Mouse (Mus musculus): ENCODE measurements at regions not wholly inside any gene's neighbourhood (a gene's known extent, or its start where the extent isn't known, plus 50 kb on each side); places are given as distances from the start of the nearest gene placed in this dataset.

DNA sequence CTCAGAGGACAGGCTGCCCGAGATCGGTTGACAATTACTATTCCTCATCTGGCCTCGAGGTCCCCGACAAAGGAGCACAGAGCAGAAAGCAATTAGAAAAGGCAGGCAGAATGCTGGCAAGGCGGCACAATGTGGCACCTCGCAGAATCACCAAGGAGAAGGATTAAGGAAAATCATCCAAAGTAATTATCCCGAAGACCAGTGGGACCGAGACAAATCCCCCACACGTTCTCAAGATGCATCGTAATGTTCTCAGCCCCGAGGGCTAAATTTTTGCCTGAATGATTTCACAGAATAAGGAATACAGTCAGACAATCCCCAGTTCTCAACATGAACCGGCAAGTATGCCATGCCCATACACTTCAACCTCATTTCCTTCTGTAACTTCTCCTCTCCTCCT, 144.1 kb downstream of the Rchy1 start:
- TF ChIP-seq EP300 (IDR thresholded peaks at IDR 0.05; ENCODE audit: low read depth) (no peak), CTCF (IDR thresholded peaks at IDR 0.05; ENCODE audit: low read depth) (no peak)
- Histone ChIP-seq H3K27me3 (ENCODE audit: control insufficient read depth, insufficient read depth, low read length) (no peaks in the 10 kb centered on the region), H3K4me1 (replicated peaks; ENCODE audit: control insufficient read depth in 2 of 2, insufficient read depth in 2 of 2, low read length in 1 of 2) (peaks cover 0 to 5% of the 10 kb centered on the region in 2 experiments; a peak in 2 of 4 replicates), H3K27ac (no peak overlapping the region), H3K9me3 (ENCODE audit: control insufficient read depth, low read length) (no peaks in the 10 kb centered on the region), H3K9ac (replicated peaks) (no peak overlapping the region), H3K4me3 (ENCODE audit: insufficient read depth in 1 of 2, low read depth in 2 of 2, low read length in 2 of 2) (no peak overlapping the region), H3K4me2 (ENCODE audit: low read depth) (no peak overlapping the region), H3K36me3 (replicated peaks; ENCODE audit: control insufficient read depth, insufficient read depth, low read depth) (no peaks in the 10 kb centered on the region)
- no peak for ATAC-seq (ENCODE audit: insufficient read depth)
- no peak for DNase-seq (ENCODE audit: low read depth in 3 of 3, low spot score in 3 of 3)
- WGBS (ENCODE audit: insufficient replicate concordance): 79% methylated on average over 12 of the region's 12 CpGs

DNA sequence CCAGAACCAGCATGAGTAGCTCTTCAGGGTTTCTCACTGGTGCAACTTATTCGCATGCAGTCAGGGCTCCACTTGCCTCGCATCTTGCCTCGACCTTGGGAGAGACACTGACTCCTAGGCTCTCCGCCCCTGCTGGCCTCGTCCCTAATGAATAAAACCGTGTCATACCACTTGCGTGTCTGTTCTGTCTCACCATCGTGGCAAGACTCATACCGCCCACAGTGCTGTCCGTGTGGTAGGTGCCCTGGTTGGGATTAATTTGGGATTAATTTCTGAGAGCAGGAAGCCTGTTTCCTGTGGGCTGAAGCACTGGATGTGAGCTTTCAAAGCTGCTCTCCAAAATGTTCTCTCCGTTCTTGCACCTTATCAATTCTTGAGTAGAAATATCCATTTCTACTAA, 144.7 kb downstream of the Rchy1 start:
- no peak overlapping the region for H3K9ac ChIP-seq (replicated peaks)
- no peaks in the 10 kb centered on the region for H3K9me3 ChIP-seq (ENCODE audit: control insufficient read depth, low read length)
- no peak overlapping the region for H3K4me3 ChIP-seq (ENCODE audit: insufficient read depth in 1 of 2, low read depth in 2 of 2, low read length in 2 of 2)
- ATAC-seq (ENCODE audit: insufficient read depth): no peak
- H3K27ac ChIP-seq: no peak overlapping the region
- no peak overlapping the region for H3K4me2 ChIP-seq (ENCODE audit: low read depth)
- WGBS (ENCODE audit: insufficient replicate concordance): 73% methylated on average over 11 of the region's 11 CpGs
- no peaks in the 10 kb centered on the region for H3K27me3 ChIP-seq (ENCODE audit: control insufficient read depth, insufficient read depth, low read length)
- H3K36me3 ChIP-seq (replicated peaks; ENCODE audit: control insufficient read depth, insufficient read depth, low read depth): no peaks in the 10 kb centered on the region
- H3K4me1 ChIP-seq (replicated peaks; ENCODE audit: control insufficient read depth in 2 of 2, insufficient read depth in 2 of 2, low read length in 1 of 2): peaks cover 0 to 5% of the 10 kb centered on the region in 2 experiments; a peak in 2 of 4 replicates
- DNase-seq (ENCODE audit: low read depth in 3 of 3, low spot score in 3 of 3): no peak
- no peak for TF ChIP-seq EP300 (IDR thresholded peaks at IDR 0.05; ENCODE audit: low read depth)
- TF ChIP-seq CTCF (IDR thresholded peaks at IDR 0.05; ENCODE audit: low read depth): no peak

DNA sequence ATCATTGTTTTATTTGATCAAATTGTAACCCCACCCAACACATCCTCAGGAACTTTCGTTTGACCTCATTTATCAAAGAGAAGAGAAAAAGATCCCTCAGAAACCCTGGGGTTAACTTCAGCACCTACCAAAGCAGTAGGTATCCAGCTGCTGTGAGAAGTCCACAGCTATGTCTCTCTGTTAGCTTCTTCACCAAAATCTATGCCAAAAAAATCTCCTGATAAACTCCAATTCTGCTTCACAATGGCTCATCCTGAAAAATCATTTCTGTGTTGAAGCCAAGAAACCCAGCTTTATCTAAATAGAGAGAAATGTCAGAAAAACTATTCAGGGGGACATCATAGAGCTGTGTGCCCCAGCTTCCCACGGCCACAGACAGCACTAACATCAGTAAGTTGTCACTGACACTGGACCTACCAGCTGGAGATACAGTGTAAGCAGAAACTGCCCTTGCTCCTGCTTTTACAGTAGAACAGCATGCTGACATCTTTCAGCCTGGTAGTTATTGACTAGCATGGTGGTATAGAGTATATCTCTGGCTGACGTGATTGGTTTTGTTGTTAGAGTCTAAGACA, 146.4 kb downstream of the Rchy1 start:
- H3K27ac ChIP-seq: no peak overlapping the region
- H3K9ac ChIP-seq (replicated peaks): no peak overlapping the region
- WGBS (ENCODE audit: insufficient replicate concordance): 53% methylated on average over 3 of the region's 3 CpGs
- H3K36me3 ChIP-seq (replicated peaks; ENCODE audit: control insufficient read depth, insufficient read depth, low read depth): no peaks in the 10 kb centered on the region
- no peak for DNase-seq (ENCODE audit: low read depth in 3 of 3, low spot score in 3 of 3)
- H3K4me1 ChIP-seq (replicated peaks; ENCODE audit: control insufficient read depth in 2 of 2, insufficient read depth in 2 of 2, low read length in 1 of 2): peaks cover 0 to 5% of the 10 kb centered on the region in 2 experiments; a peak in 2 of 4 replicates
- H3K27me3 ChIP-seq (ENCODE audit: control insufficient read depth, insufficient read depth, low read length): no peaks in the 10 kb centered on the region
- ATAC-seq (ENCODE audit: insufficient read depth): no peak
- no peak overlapping the region for H3K4me3 ChIP-seq (ENCODE audit: insufficient read depth in 1 of 2, low read depth in 2 of 2, low read length in 2 of 2)
- no peak for TF ChIP-seq CTCF (IDR thresholded peaks at IDR 0.05; ENCODE audit: low read depth)
- TF ChIP-seq EP300 (IDR thresholded peaks at IDR 0.05; ENCODE audit: low read depth): no peak
- H3K9me3 ChIP-seq (ENCODE audit: control insufficient read depth, low read length): no peaks in the 10 kb centered on the region
- H3K4me2 ChIP-seq (ENCODE audit: low read depth): no peak overlapping the region

DNA sequence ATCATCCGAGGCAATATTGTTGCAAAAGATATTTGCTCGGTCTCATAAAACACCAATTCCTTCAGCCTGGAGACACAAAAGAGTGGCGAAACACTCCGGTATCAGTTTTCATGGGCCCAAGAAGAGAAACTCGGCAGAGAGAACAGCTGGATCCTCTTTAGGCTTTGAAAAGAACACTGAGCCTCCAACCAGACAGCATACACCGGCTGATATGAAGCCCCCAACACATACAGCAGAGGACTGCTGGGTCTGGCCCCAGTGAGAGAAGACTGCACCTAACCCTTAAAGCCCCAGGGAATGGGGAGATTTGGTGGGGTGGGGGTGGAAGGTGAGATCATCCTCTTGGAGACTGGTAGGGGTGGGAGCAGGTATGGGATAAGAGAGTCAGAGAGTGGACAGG, 147.9 kb downstream of the Rchy1 start:
- no peak overlapping the region for H3K9ac ChIP-seq (replicated peaks)
- peak overlapping the region; percentile 16 for H3K4me2 ChIP-seq (ENCODE audit: low read depth)
- H3K27ac ChIP-seq: no peak overlapping the region
- peaks cover 0 to 5% of the 10 kb centered on the region in 2 experiments; a peak in 2 of 4 replicates for H3K4me1 ChIP-seq (replicated peaks; ENCODE audit: control insufficient read depth in 2 of 2, insufficient read depth in 2 of 2, low read length in 1 of 2)
- H3K27me3 ChIP-seq (ENCODE audit: control insufficient read depth, insufficient read depth, low read length): no peaks in the 10 kb centered on the region
- no peak overlapping the region for H3K4me3 ChIP-seq (ENCODE audit: insufficient read depth in 1 of 2, low read depth in 2 of 2, low read length in 2 of 2)
- no peaks in the 10 kb centered on the region for H3K9me3 ChIP-seq (ENCODE audit: control insufficient read depth, low read length)
- DNase-seq (ENCODE audit: low read depth in 3 of 3, low spot score in 3 of 3) (no peak), ATAC-seq (ENCODE audit: insufficient read depth) (no peak)
- TF ChIP-seq EP300 (IDR thresholded peaks at IDR 0.05; ENCODE audit: low read depth) (no peak), CTCF (IDR thresholded peaks at IDR 0.05; ENCODE audit: low read depth) (no peak)
- H3K36me3 ChIP-seq (replicated peaks; ENCODE audit: control insufficient read depth, insufficient read depth, low read depth): no peaks in the 10 kb centered on the region
- 26% methylated on average over 6 of the region's 6 CpGs for WGBS (ENCODE audit: insufficient replicate concordance)

DNA sequence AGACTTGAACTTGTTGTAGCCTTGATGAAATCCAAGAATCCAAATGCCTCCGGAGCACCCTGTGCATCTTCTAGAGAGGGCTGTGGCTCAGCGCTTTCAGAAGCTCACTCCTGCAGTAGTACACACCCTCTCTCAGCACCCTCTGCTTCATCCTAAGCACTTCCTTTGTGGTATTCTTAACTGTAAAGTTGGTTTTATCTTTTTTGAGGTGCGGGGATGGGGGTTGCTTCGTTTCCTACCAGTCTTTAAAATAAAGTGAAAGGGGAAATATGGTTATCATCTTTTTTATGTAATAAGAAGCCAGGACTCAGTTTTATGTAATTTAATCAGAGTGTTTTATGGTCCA, 148.5 kb downstream of the Rchy1 start:
- TF ChIP-seq CTCF (IDR thresholded peaks at IDR 0.05; ENCODE audit: low read depth): no peak
- 11% methylated on average over 4 of the region's 4 CpGs for WGBS (ENCODE audit: insufficient replicate concordance)
- ATAC-seq (ENCODE audit: insufficient read depth): peak; percentile 65; the same call in 1 of the 2 replicates
- no peak overlapping the region for H3K9ac ChIP-seq (replicated peaks)
- H3K4me3 ChIP-seq (ENCODE audit: insufficient read depth in 1 of 2, low read depth in 2 of 2, low read length in 2 of 2): no peak overlapping the region
- H3K4me1 ChIP-seq (replicated peaks; ENCODE audit: control insufficient read depth in 2 of 2, insufficient read depth in 2 of 2, low read length in 1 of 2): peaks cover 0 to 5% of the 10 kb centered on the region in 2 experiments; a peak in 2 of 4 replicates
- H3K36me3 ChIP-seq (replicated peaks; ENCODE audit: control insufficient read depth, insufficient read depth, low read depth): no peaks in the 10 kb centered on the region
- no peak overlapping the region for H3K27ac ChIP-seq
- no peak for DNase-seq (ENCODE audit: low read depth in 3 of 3, low spot score in 3 of 3)
- no peaks in the 10 kb centered on the region for H3K9me3 ChIP-seq (ENCODE audit: control insufficient read depth, low read length)
- no peak overlapping the region; the same call in 1 of the 2 replicates for H3K4me2 ChIP-seq (ENCODE audit: low read depth)
- H3K27me3 ChIP-seq (ENCODE audit: control insufficient read depth, insufficient read depth, low read length): no peaks in the 10 kb centered on the region
